Mouse (Mus musculus) limb, embryonic 15.5 days (tissue): ENCODE measurements around the gene Cadm4. TPM values are rescaled to one million over a fixed set of nuclear protein-coding genes. Genes with fewer than 3 reads are reported as not detected.
"Not testable (repeated sequence)": the region's sequence is repeated elsewhere in the genome, so short reads cannot be mapped to it uniquely, and the experiment has no call there.

Experiments used
- ATAC-seq: fragments of 200-750 bp; cut with Nextera tagmentation; 2 replicates; pipeline ENCODE4 v1.8.0; 2017; ENCODE audit warnings: low read depth, moderate TSS enrichment; ENCODE audit not compliant: insufficient number of reproducible peaks, low FRiP score, low TSS enrichment
- H3K27ac ChIP-seq: fragments of 300-500 bp; sonication (generic); 2 replicates; pipeline ENCODE4 v1.5.1; 2015; ENCODE audit warnings: moderate library complexity, mild to moderate bottlenecking, inconsistent platforms
- H3K27me3 ChIP-seq: fragments of 300-500 bp; sonication (generic); 2 replicates; pipeline ENCODE4 v1.6.1; 2015; ENCODE audit warnings: inconsistent platforms
- H3K36me3 ChIP-seq: fragments of 300-500 bp; sonication (generic); 2 replicates; pipeline ENCODE4 v1.6.1; 2015; ENCODE audit warnings: inconsistent platforms
- H3K4me1 ChIP-seq: fragments of 300-500 bp; sonication (generic); 2 replicates; pipeline ENCODE4 v1.6.1; 2015; ENCODE audit warnings: inconsistent platforms
- H3K4me2 ChIP-seq: fragments of 300-500 bp; sonication (generic); 2 replicates; pipeline ENCODE4 v1.6.1; 2015; ENCODE audit warnings: mild to moderate bottlenecking, inconsistent platforms
- H3K4me3 ChIP-seq: fragments of 300-500 bp; sonication (generic); 2 replicates; pipeline ENCODE4 v1.5.1; 2015; ENCODE audit warnings: mild to moderate bottlenecking, inconsistent platforms
- H3K9ac ChIP-seq: fragments of 300-500 bp; sonication (generic); 2 replicates; pipeline ENCODE4 v1.6.1; 2015; ENCODE audit warnings: inconsistent platforms
- H3K9me3 ChIP-seq: fragments of 300-500 bp; sonication (generic); 2 replicates; pipeline ENCODE4 v1.6.1; 2016; ENCODE audit warnings: inconsistent platforms
- WGBS: fragments of 180-500 bp; shearing (Covaris S2); methylation state at CpG from one replicate; pipeline ENCODE4 v1.1.7; 2015; 5-methylcytosine and 5-hydroxymethylcytosine counted together
- polyA plus RNA-seq: library from polyadenylated mRNA; unstranded; fragments of >200 nt; fragmentation: Nextera tagmentation; extraction: Ambion mirVana; gene quantifications from 2 replicates; pipeline ENCODE4 v1.2.1, GENCODE M21; 2015

Gene Cadm4
- polyA plus RNA-seq, 1 experiment from 2014 or later, result 6.3 TPM

GRCm38 (mm10) chr7:24505447-24506064 lies 23.7 kb downstream of the Cadm4 start:
- H3K4me2 ChIP-seq, result peak overlapping the region; percentile 79
- H3K9ac ChIP-seq, result no peak overlapping the region
- H3K9me3 ChIP-seq, result no peaks in the 10 kb centered on the region
- ATAC-seq, result no peak
- H3K4me3 ChIP-seq, result peak overlapping the region; percentile 80; the same call in 1 of the 2 replicates
- H3K27ac ChIP-seq, result peak overlapping the region; percentile 99
- H3K36me3 ChIP-seq, result no peaks in the 10 kb centered on the region
- H3K27me3 ChIP-seq, result peaks cover 17% of the 10 kb centered on the region
- peaks cover 36% of the 10 kb centered on the region for H3K4me1 ChIP-seq
- WGBS, result 29% methylated on average over 15 of the region's 15 CpGs

- H3K4me1 ChIP-seq, result peaks cover 36% of the 10 kb centered on the region
- 13% methylated on average over 3 of the region's 3 CpGs for WGBS
- no peaks in the 10 kb centered on the region for H3K36me3 ChIP-seq
- H3K9ac ChIP-seq, result no peak overlapping the region
- no peak; the same call in 1 of the 2 replicates for ATAC-seq
- no peaks in the 10 kb centered on the region for H3K9me3 ChIP-seq
- H3K27ac ChIP-seq, result peak overlapping the region; percentile 99
- H3K4me3 ChIP-seq, result peak overlapping the region; percentile 80
- H3K4me2 ChIP-seq, result peak overlapping the region; percentile 79
- peaks cover 13% of the 10 kb centered on the region; the same call in 1 of the 2 replicates for H3K27me3 ChIP-seq
These were observed 24.2 kb downstream of the Cadm4 start for GRCm38 (mm10) chr7:24506065-24506459.

GRCm38 (mm10) chr7:24506476-24506837 lies 24.6 kb downstream of the Cadm4 start:
- no peak overlapping the region for H3K9ac ChIP-seq
- H3K27ac ChIP-seq, result peak overlapping the region; percentile 99
- H3K4me3 ChIP-seq, result peak overlapping the region; percentile 80
- WGBS, result under 1% methylated on average over 12 of the region's 12 CpGs
- H3K27me3 ChIP-seq, result peaks cover 13% of the 10 kb centered on the region; the same call in 1 of the 2 replicates
- peak overlapping the region; percentile 79 for H3K4me2 ChIP-seq
- peaks cover 2% of the 10 kb centered on the region; the same call in 1 of the 2 replicates for H3K36me3 ChIP-seq
- peak; percentile 17; the same call in 1 of the 2 replicates for ATAC-seq
- H3K9me3 ChIP-seq, result no peaks in the 10 kb centered on the region
- peaks cover 36% of the 10 kb centered on the region for H3K4me1 ChIP-seq

GRCm38 (mm10) chr7:24506838-24507725 lies 25.3 kb downstream of the Cadm4 start, which contains the start of gene Zfp428:
TSS of gene Zfp428 (plus strand) at chr7:24507006.
- peak within 1 kb of the TSS; percentile 80 for H3K4me3 ChIP-seq
- H3K27me3 ChIP-seq, result peaks cover 10% of the 10 kb centered on the region; the same call in 1 of the 2 replicates
- H3K4me1 ChIP-seq, result peaks cover 36% of the 10 kb centered on the region
- no peaks in the 10 kb centered on the region for H3K9me3 ChIP-seq
- 0% methylated on average over 84 of the region's 84 CpGs for WGBS
- peak within 1 kb of the TSS; percentile 94 for H3K9ac ChIP-seq
- peak within 1 kb of the TSS; percentile 79 for H3K4me2 ChIP-seq
- H3K27ac ChIP-seq, result peak within 1 kb of the TSS; percentile 99
- peaks cover 6% of the 10 kb centered on the region; the same call in 1 of the 2 replicates for H3K36me3 ChIP-seq
- peak; percentile 74 for ATAC-seq

- 0 out of 2 replicates have a peak, but pooled peaks have one; percentile 8 for ATAC-seq
- Histone ChIP-seq H3K27ac (peak overlapping the region; percentile 99), H3K4me3 (peak overlapping the region; percentile 80), H3K9me3 (no peaks in the 10 kb centered on the region), H3K36me3 (peaks cover 9% of the 10 kb centered on the region; the same call in 1 of the 2 replicates), H3K9ac (peak overlapping the region; percentile 94), H3K27me3 (0 out of 2 replicates have a peak, but pooled peaks cover 5% of the 10 kb centered on the region), H3K4me2 (peak overlapping the region; percentile 79), H3K4me1 (peaks cover 36% of the 10 kb centered on the region)
- WGBS, result under 1% methylated on average over 20 of the region's 20 CpGs
These were observed 25.9 kb downstream of the Cadm4 start for GRCm38 (mm10) chr7:24507726-24508114.

- no peak within 1 kb of the TSS for H3K9ac ChIP-seq
- 81% methylated on average over 7 of the region's 7 CpGs for WGBS
These were observed 30.5 kb downstream of the Cadm4 start, which contains the start of gene AC161166.1 for GRCm38 (mm10) chr7:24512355-24512754. TSS of gene AC161166.1 (minus strand) at chr7:24512455.

GRCm38 (mm10) chr7:24516319-24516718 lies 34.5 kb downstream of the Cadm4 start:
- H3K4me1 ChIP-seq, H3K9ac ChIP-seq, H3K9me3 ChIP-seq, H3K4me2 ChIP-seq, H3K27me3 ChIP-seq, H3K4me3 ChIP-seq, ATAC-seq, H3K27ac ChIP-seq: not testable (repeated sequence)
- 73% methylated on average over 8 of the region's 8 CpGs for WGBS
- H3K36me3 ChIP-seq, result peaks cover 32% of the 10 kb centered on the region; the same call in 1 of the 2 replicates

More at GRCm38 (mm10) chr7:24512355-24512754, 30.5 kb downstream of the Cadm4 start, which contains the start of gene AC161166.1:
- H3K4me2 ChIP-seq, result no peak within 1 kb of the TSS
- peaks cover 33% of the 10 kb centered on the region; the same call in 1 of the 2 replicates for H3K36me3 ChIP-seq
- peaks cover 11% of the 10 kb centered on the region for H3K4me1 ChIP-seq
- H3K9me3 ChIP-seq, result no peaks in the 10 kb centered on the region
- ATAC-seq, result no peak
- H3K27me3 ChIP-seq, result no peaks in the 10 kb centered on the region
- H3K27ac ChIP-seq, result no peak within 1 kb of the TSS
- H3K4me3 ChIP-seq, result no peak within 1 kb of the TSS

GRCm38 (mm10) chr7:24517077-24517476 lies 35.3 kb downstream of the Cadm4 start:
- 49% methylated on average over 5 of the region's 5 CpGs for WGBS
- no peak for ATAC-seq
- Histone ChIP-seq H3K27ac (no peak overlapping the region), H3K9me3 (no peaks in the 10 kb centered on the region), H3K27me3 (no peaks in the 10 kb centered on the region), H3K4me2 (no peak overlapping the region), H3K9ac (no peak overlapping the region), H3K4me3 (no peak overlapping the region), H3K36me3 (peaks cover 27% of the 10 kb centered on the region; the same call in 1 of the 2 replicates), H3K4me1 (no peaks in the 10 kb centered on the region)

GRCm38 (mm10) chr7:24517654-24518053 lies 35.8 kb downstream of the Cadm4 start:
- Histone ChIP-seq H3K4me1 (no peaks in the 10 kb centered on the region), H3K9me3 (no peaks in the 10 kb centered on the region), H3K4me3 (no peak overlapping the region), H3K4me2 (no peak overlapping the region), H3K9ac (no peak overlapping the region), H3K27ac (no peak overlapping the region), H3K36me3 (peaks cover 23% of the 10 kb centered on the region; the same call in 1 of the 2 replicates), H3K27me3 (no peaks in the 10 kb centered on the region)
- 59% methylated on average over 6 of the region's 6 CpGs for WGBS
- no peak for ATAC-seq

GRCm38 (mm10) chr7:24519130-24519529 lies 37.3 kb downstream of the Cadm4 start:
- Histone ChIP-seq H3K27ac (no peak overlapping the region), H3K9me3 (no peaks in the 10 kb centered on the region), H3K4me3 (no peak overlapping the region), H3K36me3 (peaks cover 21% of the 10 kb centered on the region; the same call in 1 of the 2 replicates), H3K4me1 (no peaks in the 10 kb centered on the region), H3K27me3 (no peaks in the 10 kb centered on the region), H3K4me2 (no peak overlapping the region), H3K9ac (no peak overlapping the region)
- ATAC-seq, result no peak
- WGBS, result 71% methylated on average over 3 of the region's 3 CpGs

- not testable (repeated sequence) for H3K9ac ChIP-seq, H3K4me1 ChIP-seq, H3K9me3 ChIP-seq, ATAC-seq, H3K27ac ChIP-seq, H3K4me3 ChIP-seq, H3K4me2 ChIP-seq, H3K27me3 ChIP-seq
- 83% methylated on average over 10 of the region's 10 CpGs for WGBS
- peaks cover 14% of the 10 kb centered on the region; the same call in 1 of the 2 replicates for H3K36me3 ChIP-seq
These were observed 38.2 kb downstream of the Cadm4 start for GRCm38 (mm10) chr7:24520054-24520453.
